Mouse (Mus musculus) brain, embryonic 14.5 days (tissue): ENCODE results near the gene Gpr179.

Experiments used
- CTCF ChIP-seq: fragments of 200-500 bp; IDR thresholded peaks from 2 replicates; pipeline ENCODE4 v1.5.1; 2012; ENCODE audit warnings: inconsistent platforms, mild to moderate bottlenecking, moderate library complexity, borderline replicate concordance; ENCODE audit not compliant: insufficient read depth, insufficient read length; ENCODE audit errors: extremely low read depth
- POLR2A ChIP-seq: fragments of 200-500 bp; IDR thresholded peaks from 2 replicates; pipeline ENCODE4 v1.6.1; 2012; ENCODE audit warnings: mild to moderate bottlenecking, inconsistent platforms, borderline replicate concordance; ENCODE audit not compliant: poor library complexity, insufficient read depth, insufficient read length, severe bottlenecking; ENCODE audit errors: extremely low read depth

DNA sequence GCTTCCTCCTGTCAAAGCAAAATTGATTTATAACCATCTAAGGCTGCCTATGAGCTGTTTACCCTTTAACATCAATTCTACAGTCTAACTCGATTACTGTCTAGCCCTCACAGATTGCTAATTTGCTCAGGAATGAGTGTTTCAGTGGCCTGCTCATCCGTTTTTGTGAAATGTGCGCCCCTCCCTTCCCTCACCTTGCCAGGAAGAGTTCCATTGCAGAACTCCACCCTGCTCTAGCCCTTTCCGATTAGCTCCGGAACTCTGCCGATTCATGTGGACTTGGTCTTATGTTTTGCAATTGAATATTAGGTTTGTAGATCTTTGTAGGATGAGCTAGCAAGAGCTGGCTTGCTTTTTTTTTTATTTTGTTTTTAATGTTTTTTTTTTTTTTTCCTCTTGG lies 69.7 kb downstream of the Gpr179 start:
- TF ChIP-seq CTCF (no peak), POLR2A (no peak)
